Mouse (Mus musculus): ENCODE data around the gene Chaf1a.
"Not testable (repeated sequence)": the region's sequence is repeated elsewhere in the genome, so short reads cannot be mapped to it uniquely, and the experiment has no call there.

The Chaf1a gene

DNA sequence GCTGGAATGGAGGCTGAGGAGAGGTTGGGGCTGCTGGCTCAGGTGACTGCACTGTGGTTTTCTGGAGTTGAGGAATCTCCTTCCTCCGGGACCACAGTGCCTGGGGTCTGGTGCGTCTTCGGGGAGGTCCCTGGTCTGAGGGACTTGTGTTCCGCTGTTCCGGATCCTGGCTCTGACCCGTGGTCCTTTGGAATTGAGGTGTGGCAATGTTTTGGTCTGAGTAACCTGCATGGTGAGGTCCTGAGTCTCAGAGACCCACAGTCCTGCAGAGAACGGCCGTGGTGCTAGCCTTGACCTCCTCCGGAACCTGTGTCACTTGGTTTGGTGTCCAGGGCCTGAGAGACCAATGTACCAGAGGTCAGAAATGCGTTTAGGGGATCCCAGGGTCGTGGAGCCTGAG, 39.7 kb downstream of the Chaf1a start:
- in situ Hi-C loops (cut with MboI, MseI), result no loop called here

GRCm38 (mm10) chr17:56080781-56081585, 40.7 kb downstream of the Chaf1a start:
- in situ Hi-C loops (cut with MboI, MseI), result no loop called here

GRCm38 (mm10) chr17:56092312-56092711, 52.1 kb downstream of the Chaf1a start:
- in situ Hi-C loops (cut with MboI, MseI), result no loop called here

GRCm38 (mm10) chr17:56092794-56093193, 52.6 kb downstream of the Chaf1a start:
- in situ Hi-C loops (cut with MboI, MseI), result no loop called here

DNA sequence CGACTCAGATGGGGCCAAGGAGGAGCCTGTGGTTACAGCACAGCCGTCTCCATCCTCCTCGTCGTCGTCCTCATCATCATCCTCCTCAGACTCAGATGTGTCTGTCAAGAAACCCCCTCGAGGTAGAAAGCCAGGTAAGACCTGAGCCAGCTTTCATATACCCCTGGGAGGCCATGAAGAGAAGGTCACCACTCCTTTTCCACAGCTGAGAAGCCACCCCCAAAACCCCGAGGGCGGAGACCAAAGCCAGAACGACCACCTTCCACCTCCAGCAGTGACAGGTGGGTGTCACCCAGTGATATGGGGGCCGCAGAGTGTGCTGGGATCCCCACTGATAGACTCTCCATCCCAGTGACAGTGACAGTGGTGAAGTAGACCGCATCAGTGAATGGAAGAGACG, 56.6 kb downstream of the Chaf1a start:
- in situ Hi-C loops (cut with MboI, MseI), result no loop called here

- in situ Hi-C loops (cut with MboI, MseI), result no loop called here
Measured at GRCm38 (mm10) chr17:56098180-56098579, 57.9 kb downstream of the Chaf1a start.

DNA sequence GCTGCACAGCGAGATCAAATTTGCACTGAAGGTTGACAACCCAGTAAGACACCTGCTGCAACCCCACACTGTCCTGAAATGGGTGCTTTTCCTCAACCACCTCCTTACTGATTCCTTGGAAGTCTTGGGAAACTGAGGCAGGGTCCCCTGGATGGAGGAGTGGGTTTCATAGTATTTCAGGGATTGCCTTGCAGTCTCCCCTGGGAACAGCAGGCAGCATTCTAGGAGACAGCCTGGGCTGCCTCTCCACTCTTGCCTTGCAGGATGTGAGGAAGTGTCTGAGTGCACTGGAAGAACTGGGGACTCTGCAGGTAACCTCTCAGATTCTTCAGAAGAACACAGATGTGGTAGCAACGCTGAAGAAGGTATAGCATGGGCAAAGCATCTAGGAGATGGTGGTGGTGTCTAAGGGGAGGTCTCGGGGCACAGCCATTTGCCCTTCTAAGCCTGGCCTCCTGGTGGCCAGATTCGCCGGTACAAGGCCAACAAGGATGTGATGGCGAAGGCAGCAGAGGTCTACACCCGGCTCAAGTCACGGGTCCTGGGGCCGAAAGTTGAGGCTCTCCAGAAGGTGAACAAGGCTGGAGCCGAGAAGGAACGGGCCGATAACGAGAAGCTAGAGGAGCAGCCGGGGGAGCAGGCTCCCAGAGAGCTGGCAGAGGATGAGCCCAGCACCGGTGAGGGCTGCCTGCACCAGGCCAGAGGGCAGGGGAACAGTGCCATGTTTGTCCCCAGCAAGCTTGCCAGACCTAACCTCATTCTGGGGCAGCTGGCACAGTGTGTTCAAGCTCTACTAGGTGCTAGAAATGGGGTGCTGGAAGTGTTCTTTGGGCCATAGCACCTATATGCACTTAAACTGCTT, 58.7 kb downstream of the Chaf1a start:
- in situ Hi-C loops (cut with MboI, MseI), result no loop called here

GRCm38 (mm10) chr17:56100811-56101210, 60.6 kb downstream of the Chaf1a start:
- in situ Hi-C loops (cut with MboI, MseI), result no loop called here

DNA sequence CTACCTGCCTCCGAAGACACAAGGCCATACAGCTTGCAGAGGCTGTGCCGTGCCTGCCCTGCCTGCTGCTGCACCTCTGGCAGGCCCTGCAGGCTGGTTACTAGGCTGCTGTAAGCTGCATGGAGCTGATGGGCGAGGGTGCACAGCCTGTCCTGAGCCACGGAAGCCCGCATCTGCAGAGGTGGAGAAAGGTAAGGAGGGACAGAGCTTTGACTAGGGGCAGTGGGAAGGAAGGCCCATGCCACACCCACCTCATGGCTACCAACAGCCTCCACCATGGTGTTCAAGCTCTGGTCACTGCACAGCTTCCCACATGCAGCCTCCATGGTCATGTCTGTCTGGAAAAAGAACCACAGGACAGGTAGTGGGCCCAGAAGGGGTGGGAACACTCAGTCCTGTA, 61.9 kb downstream of the Chaf1a start:
- in situ Hi-C loops (cut with MboI, MseI), result no loop called here

DNA sequence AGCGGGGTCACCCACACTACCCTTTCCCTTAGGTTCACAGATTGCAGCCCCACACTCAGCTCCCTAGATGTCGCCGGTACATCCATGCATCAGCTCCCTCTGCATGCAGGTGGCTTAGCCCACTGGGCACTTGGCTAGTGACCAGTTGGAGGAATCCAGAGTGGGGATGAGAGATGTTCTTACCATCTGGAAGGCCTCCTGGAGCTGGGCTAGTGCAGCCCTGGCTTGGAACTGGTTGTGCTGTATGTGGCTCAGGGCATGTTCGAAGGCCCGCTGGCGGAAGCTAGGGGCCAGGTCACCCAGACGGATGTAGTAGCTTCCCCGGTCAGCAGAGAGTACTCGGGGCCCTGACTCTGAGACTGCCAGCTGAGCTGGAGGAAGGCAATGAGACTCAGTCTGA, 62.7 kb downstream of the Chaf1a start:
- in situ Hi-C loops (cut with MboI, MseI), result no loop called here

- in situ Hi-C loops (cut with MboI, MseI), result no loop called here
Measured at GRCm38 (mm10) chr17:56103465-56104285, 63.4 kb downstream of the Chaf1a start.

- in situ Hi-C loops (cut with MboI, MseI), result not testable (repeated sequence)
Measured at GRCm38 (mm10) chr17:56104821-56105220, 64.6 kb downstream of the Chaf1a start.

GRCm38 (mm10) chr17:56106436-56106835, 66.2 kb downstream of the Chaf1a start:
- in situ Hi-C loops (cut with MboI, MseI), result not testable (repeated sequence)

GRCm38 (mm10) chr17:56106981-56107380, 66.7 kb downstream of the Chaf1a start:
- in situ Hi-C loops (cut with MboI, MseI), result no loop called here

GRCm38 (mm10) chr17:56107736-56108135, 67.5 kb downstream of the Chaf1a start:
- in situ Hi-C loops (cut with MboI, MseI), result no loop called here

GRCm38 (mm10) chr17:56108334-56109044, 68.2 kb downstream of the Chaf1a start:
- in situ Hi-C loops (cut with MboI, MseI), result no loop called here

DNA sequence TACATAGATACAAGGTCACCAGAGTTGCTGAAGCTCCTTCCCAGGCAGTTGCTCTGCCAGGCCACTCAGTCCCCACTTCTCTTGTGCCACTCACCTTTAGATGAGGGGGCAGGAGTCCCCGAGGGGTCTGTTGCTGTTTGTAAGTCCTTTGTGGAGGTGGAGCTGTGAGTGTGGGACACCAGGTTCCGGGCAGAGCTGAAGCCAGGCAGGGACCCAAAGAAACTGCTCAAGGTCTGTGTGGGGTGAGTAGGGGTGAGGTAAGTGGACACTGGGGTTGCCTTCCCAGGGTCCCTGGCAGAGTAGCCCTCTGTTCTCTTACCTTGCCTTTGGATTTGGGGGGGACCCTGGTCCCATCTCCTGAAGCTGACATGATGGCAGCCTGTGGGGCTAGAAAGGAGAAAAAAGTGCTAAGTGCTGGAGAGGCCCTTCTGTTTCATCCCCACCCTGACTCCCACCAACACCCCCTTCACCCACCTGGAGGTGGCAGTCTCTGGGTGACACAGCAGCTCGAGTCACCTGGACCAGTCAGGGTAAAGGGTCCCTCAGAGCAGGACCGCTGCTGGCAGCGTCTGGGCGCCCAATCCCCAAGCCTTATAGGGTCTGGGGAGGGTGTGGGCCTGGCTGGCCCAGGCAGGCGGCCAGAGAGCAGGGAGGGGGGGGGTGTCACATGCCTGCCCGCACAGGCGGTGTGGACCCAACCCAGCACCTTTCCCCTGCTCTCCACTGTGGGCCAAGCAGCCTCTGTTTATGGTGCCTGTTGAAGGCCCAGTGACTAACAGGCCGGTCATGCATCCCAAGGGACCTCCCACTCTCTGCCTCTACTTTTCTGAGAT, 69.2 kb downstream of the Chaf1a start, which contains the start of gene Plin4:
TSS of gene Plin4 (minus strand) at position 585 of the 833 bp plus-strand sequence.
- in situ Hi-C loops (cut with MboI, MseI), result no loop called here

DNA sequence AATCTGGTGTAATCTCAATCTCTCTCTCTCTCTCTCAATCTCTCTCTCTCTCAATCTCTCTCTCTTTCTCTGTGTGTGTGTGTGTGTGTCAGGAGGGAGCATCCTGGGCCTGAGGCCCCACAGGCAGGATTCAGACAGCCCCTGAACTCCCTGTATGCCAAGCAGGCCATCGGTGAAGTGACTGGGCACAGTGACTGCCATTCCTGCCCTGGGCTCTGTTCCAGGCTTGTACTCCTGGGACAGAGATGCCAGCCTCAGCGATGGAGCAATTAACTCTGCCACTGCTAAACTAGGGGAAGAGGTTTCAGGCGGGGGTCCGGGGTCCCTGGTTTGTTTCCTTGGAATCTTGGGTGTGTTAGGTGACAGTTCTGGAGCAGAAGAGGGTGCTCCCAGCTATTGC, 70.3 kb downstream of the Chaf1a start:
- in situ Hi-C loops (cut with MboI, MseI), result no loop called here

DNA sequence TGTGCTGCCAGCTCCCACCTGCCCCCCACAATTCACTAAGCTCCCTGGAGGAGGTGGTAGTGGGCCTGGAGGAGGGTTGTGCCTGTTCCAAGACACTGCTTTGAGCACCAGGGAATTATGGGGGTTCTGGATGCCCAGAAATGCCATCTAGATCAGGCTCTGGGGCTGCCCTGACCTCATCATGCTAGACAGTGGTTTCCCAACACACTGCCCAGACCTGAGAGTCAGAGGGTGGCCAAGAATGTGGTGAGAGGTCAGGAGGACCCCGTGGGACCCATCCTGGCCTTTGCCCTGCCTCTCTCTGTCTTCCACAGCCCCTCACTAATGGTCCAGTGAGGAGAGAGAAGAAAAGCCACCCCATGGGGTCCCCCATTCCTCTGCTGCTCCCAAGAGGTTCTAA, 70.8 kb downstream of the Chaf1a start:
- in situ Hi-C loops (cut with MboI, MseI), result no loop called here

DNA sequence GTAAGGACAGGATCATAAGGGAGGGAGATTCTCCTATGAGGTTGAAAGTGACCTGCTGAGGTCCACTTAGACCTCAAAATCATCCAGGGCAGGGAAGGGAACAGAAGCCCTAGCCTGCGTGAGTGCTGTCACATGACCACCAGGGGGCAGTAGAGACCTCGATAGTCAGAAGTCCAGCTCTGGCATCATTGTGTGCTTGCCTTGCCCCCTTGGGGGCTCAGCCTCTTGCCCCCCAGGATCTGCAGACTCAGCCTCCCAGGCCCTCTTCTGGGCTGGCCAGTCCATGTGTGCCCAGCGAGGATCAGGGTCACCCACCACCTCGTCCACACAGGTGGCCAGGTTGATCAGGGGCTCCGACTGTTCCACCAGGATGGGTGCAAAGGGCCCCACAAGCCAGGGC, 71.6 kb downstream of the Chaf1a start:
- in situ Hi-C loops (cut with MboI, MseI), result no loop called here

Measured in T-helper 17 cell (primary cell).